25 mouse cellular contexts compared by ENCODE assay signal in the genomic region with DNA sequence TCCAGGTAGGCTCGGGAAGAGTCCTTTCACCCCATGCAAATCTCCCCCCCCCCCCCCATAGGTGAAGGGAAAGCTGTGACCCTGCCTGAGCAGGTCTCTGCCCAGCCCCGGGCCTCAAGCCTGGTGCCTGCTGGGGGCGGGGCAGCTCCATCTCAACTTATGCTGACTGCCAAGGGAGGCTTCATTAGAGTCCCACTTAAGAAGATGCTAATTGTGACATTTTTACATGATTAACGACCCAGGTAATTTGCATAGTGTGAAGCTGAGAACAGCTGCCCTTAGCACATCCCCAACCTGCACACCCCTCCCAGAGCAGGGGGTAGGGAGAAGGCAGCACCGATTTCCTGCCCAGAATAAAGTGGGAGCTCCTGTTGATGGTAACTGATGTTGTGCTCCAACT. TPM values are rescaled to one million over a fixed set of nuclear protein-coding genes. Genes with fewer than 3 reads are reported as not detected.
DNase-seq lines count a peak whose midpoint lies in the region; ATAC-seq and TF ChIP-seq lines count a peak whose summit lies in the region.
"Had no signal": no experiment of that assay in that cellular context is flagged by ENCODE, and none has a peak within 500 bp of the region (broad histone marks: within the 10 kb centered on the region; RNA-seq: fewer than 3 reads in every experiment).

No protein-coding gene starts in this region.

- DNase-seq in hindbrain, postnatal 0 days (ENCODE audit: low spot score) = no peak
- peak; percentile 82 for DNase-seq in A20 (ENCODE audit: low read depth, low spot score)
- DNase-seq in brain, adult 2 months (ENCODE audit: low read depth, low spot score) = peak; percentile 4
- peak; percentile 79 for DNase-seq in forebrain, embryonic 14.5 days (ENCODE audit: low spot score)
- DNase-seq in urinary bladder, postnatal 25 days (ENCODE audit: low spot score) = no peak
- no peak for DNase-seq in frontal cortex, adult 2 months (ENCODE audit: extremely low spot score in 1 of 2, low spot score in 1 of 2)
- no peak for DNase-seq in spleen, postnatal 36 days (ENCODE audit: low spot score in 2 of 2)
- DNase-seq: adrenal gland, adult 8-10 months; adrenal gland, postnatal 36 days; cerebellum, adult 8-10 months; cerebellum, postnatal 25 days; gastrocnemius, postnatal 10 days; heart, adult 2 months; kidney, adult 18-20 months had no signal

- no peak for TF ChIP-seq CTCF in hindbrain, postnatal 0 days (IDR thresholded peaks at IDR 0.05; ENCODE audit: low read depth)

- no peak overlapping the region for H3K9ac ChIP-seq in hindbrain, embryonic 12.5 days
- no peak overlapping the region for H3K9ac ChIP-seq in hindbrain, postnatal 0 days (replicated peaks; ENCODE audit: low read length)
- H3K9ac ChIP-seq in forebrain, embryonic 14.5 days (ENCODE audit: low read length) = no peak overlapping the region
- H3K9ac ChIP-seq: embryonic facial prominence, embryonic 12.5 days; heart, embryonic 12.5 days; intestine, embryonic 15.5 days had no signal

- no peaks in the 10 kb centered on the region for H3K36me3 ChIP-seq in hindbrain, embryonic 12.5 days
- no peaks in the 10 kb centered on the region for H3K36me3 ChIP-seq in hindbrain, postnatal 0 days (ENCODE audit: insufficient read depth, low read length)
- no peaks in the 10 kb centered on the region for H3K36me3 ChIP-seq in forebrain, embryonic 14.5 days (ENCODE audit: control insufficient read depth, insufficient read depth, low read length)
- H3K36me3 ChIP-seq: embryonic facial prominence, embryonic 12.5 days; G1E; heart, embryonic 12.5 days; intestine, embryonic 15.5 days had no signal

- ATAC-seq in hindbrain, embryonic 12.5 days (ENCODE audit: low FRiP score) = peak; percentile 21; the same call in 1 of the 2 replicates
- no peak for ATAC-seq in hindbrain, postnatal 0 days
- peak; percentile 90 for ATAC-seq in forebrain, embryonic 14.5 days
- ATAC-seq: intestine, embryonic 15.5 days had no signal

- peaks cover 2% of the 10 kb centered on the region for H3K4me1 ChIP-seq in hindbrain, embryonic 12.5 days
- H3K4me1 ChIP-seq in hindbrain, postnatal 0 days (ENCODE audit: insufficient read depth, low read length) = no peaks in the 10 kb centered on the region
- peaks cover 11% of the 10 kb centered on the region for H3K4me1 ChIP-seq in forebrain, embryonic 14.5 days (ENCODE audit: control insufficient read depth, insufficient read depth, low read length)
- H3K4me1 ChIP-seq: intestine, embryonic 15.5 days had no signal

- no peaks in the 10 kb centered on the region for H3K9me3 ChIP-seq in hindbrain, embryonic 12.5 days (replicated peaks)
- H3K9me3 ChIP-seq in hindbrain, postnatal 0 days (ENCODE audit: low read length) = no peaks in the 10 kb centered on the region
- H3K9me3 ChIP-seq in forebrain, embryonic 14.5 days (replicated peaks; ENCODE audit: control insufficient read depth, low read length) = no peaks in the 10 kb centered on the region
- H3K9me3 ChIP-seq: embryonic facial prominence, embryonic 12.5 days; G1E; heart, embryonic 12.5 days; intestine, embryonic 15.5 days had no signal

- no peak overlapping the region for H3K4me3 ChIP-seq in hindbrain, embryonic 12.5 days
- H3K4me3 ChIP-seq in hindbrain, postnatal 0 days (ENCODE audit: low read length) = no peak overlapping the region
- H3K4me3 ChIP-seq in forebrain, embryonic 14.5 days (ENCODE audit: low read depth, low read length) = no peak overlapping the region
- H3K4me3 ChIP-seq: embryonic facial prominence, embryonic 12.5 days; heart, adult 2 months; heart, embryonic 12.5 days; intestine, embryonic 15.5 days had no signal

- 21% methylated on average over 5 of the region's 5 CpGs for WGBS in hindbrain, embryonic 12.5 days
- 22% methylated on average over 5 of the region's 5 CpGs for WGBS in hindbrain, postnatal 0 days
- 11% methylated on average over 5 of the region's 5 CpGs for WGBS in forebrain, embryonic 14.5 days

- H3K27ac ChIP-seq in hindbrain, embryonic 12.5 days = no peak overlapping the region
- H3K27ac ChIP-seq in hindbrain, postnatal 0 days = no peak overlapping the region
- no peak overlapping the region for H3K27ac ChIP-seq in forebrain, embryonic 14.5 days (ENCODE audit: low read depth, low read length)
- H3K27ac ChIP-seq: embryonic facial prominence, embryonic 12.5 days; heart, adult 2 months; intestine, embryonic 15.5 days had no signal

- H3K27me3 ChIP-seq in hindbrain, embryonic 12.5 days = peaks cover 57% of the 10 kb centered on the region
- H3K27me3 ChIP-seq in hindbrain, postnatal 0 days (ENCODE audit: insufficient read depth, low read length) = peaks cover 38% of the 10 kb centered on the region
- H3K27me3 ChIP-seq in forebrain, embryonic 14.5 days (replicated peaks; ENCODE audit: control insufficient read depth, insufficient read depth, low read length) = peaks cover 28% of the 10 kb centered on the region

- H3K4me2 ChIP-seq in hindbrain, embryonic 12.5 days (replicated peaks) = no peak overlapping the region
- H3K4me2 ChIP-seq in hindbrain, postnatal 0 days (ENCODE audit: low read depth, low read length) = no peak overlapping the region
- H3K4me2 ChIP-seq in forebrain, embryonic 14.5 days (ENCODE audit: low read length) = no peak overlapping the region
- H3K4me2 ChIP-seq: embryonic facial prominence, embryonic 12.5 days; heart, embryonic 12.5 days; intestine, embryonic 15.5 days had no signal

RNA-seq across cellular contexts. Expression of a gene that starts 38.5 kb away (rescaled TPM):
- 53.3 and 57.0 TPM in 2 replicates for polyA plus RNA-seq in hindbrain, embryonic 12.5 days (2016; fragmentation: Nextera tagmentation; extraction: Ambion mirVana)
- 28.2 and 36.5 TPM in 2 replicates for total RNA-seq in hindbrain, postnatal 0 days (2014; rRNA removed)
- 31.9 and 32.9 TPM in 2 replicates for polyA plus RNA-seq in hindbrain, postnatal 0 days (2015; fragmentation: Nextera tagmentation; extraction: Ambion mirVana)
- polyA plus RNA-seq in forebrain, embryonic 14.5 days (2014; fragmentation: Nextera tagmentation; extraction: Ambion mirVana) = 10.1 and 10.9 TPM in 2 replicates
- 14.2 and 16.3 TPM in 2 replicates for polyA plus RNA-seq in frontal cortex, adult 2 months (2012; rRNA removed)
- total RNA-seq: G1E had no signal
- polyA plus RNA-seq: G1E had no signal

RNA-seq across cellular contexts. Expression of a gene that starts 46.2 kb away (rescaled TPM):
- polyA plus RNA-seq in hindbrain, embryonic 12.5 days (2016; fragmentation: Nextera tagmentation; extraction: Ambion mirVana) = 0.34 TPM in 1 of 2 replicates, not detected in the other
- total RNA-seq in hindbrain, postnatal 0 days (2014; rRNA removed) = not detected in 2 replicates
- 0.20 TPM in 2 replicates for polyA plus RNA-seq in hindbrain, postnatal 0 days (2015; fragmentation: Nextera tagmentation; extraction: Ambion mirVana)
- not detected in 2 replicates for polyA plus RNA-seq in forebrain, embryonic 14.5 days (2014; fragmentation: Nextera tagmentation; extraction: Ambion mirVana)
- polyA plus RNA-seq in frontal cortex, adult 2 months (2012; rRNA removed) = not detected in 2 replicates
- total RNA-seq: adrenal gland, adult 8-10 months; adrenal gland, postnatal 36 days; G1E; gastrocnemius, postnatal 10 days; gastrocnemius, postnatal 4 days; heart, adult 2 months; heart, postnatal 25 days had no signal
- polyA plus RNA-seq: cortical plate, adult 2 months; embryonic facial prominence, embryonic 12.5 days; G1E; heart, adult 2 months; heart, embryonic 16.5 days; hindbrain, embryonic 11.5 days; intestine, embryonic 15.5 days; kidney, embryonic 14.5 days had no signal

RNA-seq across cellular contexts. Expression of a gene that starts 46.2 kb away (rescaled TPM):
- 0.35 TPM in 1 of 2 replicates, not detected in the other for polyA plus RNA-seq in hindbrain, embryonic 12.5 days (2016; fragmentation: Nextera tagmentation; extraction: Ambion mirVana)
- total RNA-seq in hindbrain, postnatal 0 days (2014; rRNA removed) = not detected in 2 replicates
- polyA plus RNA-seq in hindbrain, postnatal 0 days (2015; fragmentation: Nextera tagmentation; extraction: Ambion mirVana) = 0.49 TPM in 1 of 2 replicates, not detected in the other
- polyA plus RNA-seq in forebrain, embryonic 14.5 days (2014; fragmentation: Nextera tagmentation; extraction: Ambion mirVana) = not detected in 2 replicates
- not detected in 2 replicates for polyA plus RNA-seq in frontal cortex, adult 2 months (2012; rRNA removed)
- total RNA-seq: adrenal gland, postnatal 36 days; G1E; gastrocnemius, postnatal 10 days; gastrocnemius, postnatal 4 days; heart, adult 2 months; heart, postnatal 25 days had no signal
- polyA plus RNA-seq: cortical plate, adult 2 months; embryonic facial prominence, embryonic 12.5 days; G1E; heart, adult 2 months; heart, embryonic 12.5 days; heart, embryonic 16.5 days; hindbrain, embryonic 11.5 days; intestine, embryonic 15.5 days; kidney, embryonic 14.5 days had no signal

RNA-seq across cellular contexts. Expression of a gene that starts 47.4 kb away (rescaled TPM):
- polyA plus RNA-seq in hindbrain, embryonic 12.5 days (2016; fragmentation: Nextera tagmentation; extraction: Ambion mirVana) = not detected in 2 replicates
- not detected in 2 replicates for total RNA-seq in hindbrain, postnatal 0 days (2014; rRNA removed)
- not detected in 2 replicates for polyA plus RNA-seq in hindbrain, postnatal 0 days (2015; fragmentation: Nextera tagmentation; extraction: Ambion mirVana)
- not detected in 2 replicates for polyA plus RNA-seq in forebrain, embryonic 14.5 days (2014; fragmentation: Nextera tagmentation; extraction: Ambion mirVana)
- not detected in 2 replicates for polyA plus RNA-seq in frontal cortex, adult 2 months (2012; rRNA removed)
- total RNA-seq: adrenal gland, adult 8-10 months; adrenal gland, postnatal 36 days; G1E; gastrocnemius, postnatal 10 days; gastrocnemius, postnatal 4 days; heart, adult 2 months; heart, postnatal 25 days had no signal
- polyA plus RNA-seq: cortical plate, adult 2 months; G1E; heart, adult 2 months; heart, embryonic 12.5 days; heart, embryonic 16.5 days; hindbrain, embryonic 11.5 days; intestine, embryonic 15.5 days; kidney, embryonic 14.5 days had no signal

Comparison
In these comparisons a context has a peak if more than half of its experiments do, and no peak if none do; other contexts are left out.
1. DNase-seq: peak in A20 (single experiment), brain, adult 2 months (single experiment) and forebrain, embryonic 14.5 days (single experiment); none in hindbrain, postnatal 0 days (single experiment), urinary bladder, postnatal 25 days (single experiment), frontal cortex, adult 2 months (0 of 2) and spleen, postnatal 36 days (0 of 2).